Mouse (Mus musculus): Measurements from ENCODE around the gene Slc44a5. TPM values are rescaled to one million over a fixed set of nuclear protein-coding genes. Genes with fewer than 3 reads are reported as not detected.

Gene Slc44a5
- polyA plus RNA-seq, 1 experiment = not detected

DNA sequence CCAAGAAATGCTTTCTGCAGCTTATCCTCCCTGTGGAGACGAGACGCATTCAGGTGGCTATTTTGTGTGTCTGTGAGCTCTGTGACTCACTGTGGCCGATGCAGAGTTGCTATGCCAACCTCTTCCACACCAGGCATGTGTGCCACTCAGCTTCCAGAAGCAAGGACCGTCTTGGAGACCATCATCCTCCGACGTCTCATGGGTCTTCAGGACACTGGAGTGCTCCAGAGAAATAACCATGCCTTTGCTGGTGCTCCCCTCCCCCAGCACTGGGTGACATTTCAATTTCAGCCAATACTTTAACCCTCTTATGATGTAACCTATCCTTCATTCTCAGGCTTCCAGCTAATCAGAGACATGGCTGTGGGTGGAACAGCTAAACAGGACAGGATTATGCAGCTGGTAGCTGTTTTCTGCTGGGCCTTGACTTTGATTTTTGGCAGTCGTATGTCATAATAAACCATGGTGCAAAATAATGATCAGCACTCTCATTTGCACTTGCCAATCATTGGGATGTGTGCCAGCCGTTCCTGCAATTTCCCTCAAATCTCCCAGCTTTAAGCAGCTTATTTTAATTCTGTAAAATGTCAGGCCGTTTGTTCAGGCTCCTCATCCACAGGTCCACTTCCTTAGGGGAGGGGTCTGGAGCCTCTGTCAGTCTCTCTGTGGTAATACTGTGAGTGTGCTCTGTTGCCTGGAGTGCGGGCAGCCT is 198.8 kb downstream of the Slc44a5 start:
- no peak for TF ChIP-seq GATA1 (IDR thresholded peaks at IDR 0.05; ENCODE audit: low read length)

DNA sequence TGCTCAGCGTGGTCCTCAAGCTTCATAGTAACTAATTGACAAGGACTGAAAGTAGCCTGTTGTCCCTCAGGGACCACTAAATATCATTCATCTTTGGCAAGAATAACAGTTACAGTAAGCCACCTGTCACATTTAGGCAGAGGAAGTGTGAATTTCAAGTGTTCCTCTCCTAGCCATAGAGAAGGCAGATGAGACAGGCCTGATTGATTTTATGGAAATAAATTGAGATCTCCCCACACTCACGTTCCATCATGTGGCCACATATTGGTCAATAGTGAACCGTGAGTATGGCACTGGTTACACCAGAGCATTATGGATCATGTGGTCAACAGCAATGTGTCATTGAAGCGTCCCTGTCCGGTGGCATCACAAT is 199.3 kb downstream of the Slc44a5 start:
- no peak for TF ChIP-seq GATA1 (IDR thresholded peaks at IDR 0.05; ENCODE audit: low read length)

DNA sequence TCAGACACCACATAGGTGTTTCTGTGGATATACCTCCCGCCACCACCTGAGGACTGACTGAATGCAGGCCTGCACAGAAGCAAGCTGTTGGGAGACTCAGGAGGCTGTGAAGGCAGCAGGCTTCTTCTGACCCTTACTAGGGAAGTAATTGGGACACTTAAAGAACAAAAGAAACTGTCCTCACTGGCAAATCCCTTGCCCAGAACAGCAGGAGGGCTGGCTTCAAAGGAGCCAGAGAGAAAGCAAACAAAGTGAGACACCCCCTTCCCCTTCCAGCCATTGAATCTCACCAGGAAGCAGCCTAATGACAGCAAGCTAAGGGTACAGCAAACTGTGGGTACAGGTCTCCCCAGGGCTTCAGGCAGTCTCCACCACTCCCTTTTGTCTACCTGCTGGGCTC is 200.3 kb downstream of the Slc44a5 start:
- no peak for TF ChIP-seq GATA1 (IDR thresholded peaks at IDR 0.05; ENCODE audit: low read length)

DNA sequence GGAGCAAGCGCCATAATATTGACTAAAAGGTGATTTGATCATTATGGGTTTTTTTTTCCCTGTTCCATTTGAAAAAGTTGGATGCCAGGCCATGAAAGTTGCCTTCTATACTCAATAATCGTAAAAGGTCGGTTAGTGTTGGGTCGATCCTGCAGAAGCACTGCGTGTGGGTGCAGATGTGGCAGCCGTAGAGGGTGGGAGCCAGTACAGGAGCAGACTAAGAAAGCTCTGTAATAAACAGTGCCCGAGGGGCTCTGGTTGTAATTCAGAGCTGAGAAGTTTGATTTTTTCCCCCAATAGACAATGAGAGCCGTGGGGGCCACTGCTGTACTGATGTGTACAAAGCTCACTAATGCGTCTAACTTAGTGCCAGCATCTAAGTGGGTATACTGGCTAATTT is 200.8 kb downstream of the Slc44a5 start:
- no peak for TF ChIP-seq GATA1 (IDR thresholded peaks at IDR 0.05; ENCODE audit: low read length)

DNA sequence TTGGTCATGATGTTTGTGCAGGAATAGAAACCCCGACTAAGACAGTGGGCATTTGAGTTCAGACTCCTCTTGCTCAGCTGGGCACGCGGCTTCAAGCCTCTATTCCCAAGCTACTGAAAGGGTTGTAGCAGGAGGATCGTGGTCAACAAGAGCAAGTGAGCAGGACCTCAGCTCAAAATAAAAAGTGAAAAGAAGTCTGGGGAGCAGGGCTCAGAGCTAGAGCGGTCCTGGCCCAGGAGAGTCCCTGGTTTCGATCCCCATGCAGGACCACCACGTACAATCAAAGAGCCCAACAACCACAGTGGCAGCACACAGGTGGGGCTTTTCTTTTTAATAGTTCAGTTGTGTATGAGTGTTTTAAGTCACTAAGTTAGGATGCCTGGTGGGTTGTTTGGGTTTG is 201.5 kb downstream of the Slc44a5 start:
- TF ChIP-seq GATA1 (IDR thresholded peaks at IDR 0.05; ENCODE audit: low read length) = no peak

DNA sequence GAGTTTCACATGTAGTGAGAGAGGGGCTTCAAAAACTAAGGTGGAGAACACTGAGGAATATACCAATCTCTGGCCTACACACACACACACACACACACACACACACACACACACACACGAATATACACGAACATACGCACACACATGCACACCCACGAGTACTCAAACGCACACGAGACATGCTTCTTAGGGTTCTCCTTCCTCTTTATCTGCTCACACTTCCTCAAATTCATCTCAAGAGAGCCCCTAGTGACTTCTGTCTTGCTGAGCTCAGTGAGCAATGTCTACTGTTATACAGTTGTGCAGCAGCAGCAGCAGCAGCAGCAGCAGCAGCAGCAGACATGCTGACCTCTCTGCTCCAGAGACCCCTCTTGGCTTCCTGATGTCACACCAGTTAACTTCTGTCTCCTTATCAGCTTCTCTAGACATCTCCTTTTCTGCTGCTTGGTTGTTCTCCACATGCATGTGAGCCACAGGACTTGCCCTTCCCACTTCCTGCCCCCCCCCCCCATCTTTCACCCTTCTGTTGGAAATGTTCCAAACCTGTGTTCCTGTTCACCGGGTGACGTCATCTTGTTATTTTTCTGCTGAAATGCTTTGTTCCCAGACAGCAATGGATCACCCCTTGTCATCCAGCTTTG is 204.5 kb downstream of the Slc44a5 start:
- no peak for TF ChIP-seq GATA1 (IDR thresholded peaks at IDR 0.05; ENCODE audit: low read length)

DNA sequence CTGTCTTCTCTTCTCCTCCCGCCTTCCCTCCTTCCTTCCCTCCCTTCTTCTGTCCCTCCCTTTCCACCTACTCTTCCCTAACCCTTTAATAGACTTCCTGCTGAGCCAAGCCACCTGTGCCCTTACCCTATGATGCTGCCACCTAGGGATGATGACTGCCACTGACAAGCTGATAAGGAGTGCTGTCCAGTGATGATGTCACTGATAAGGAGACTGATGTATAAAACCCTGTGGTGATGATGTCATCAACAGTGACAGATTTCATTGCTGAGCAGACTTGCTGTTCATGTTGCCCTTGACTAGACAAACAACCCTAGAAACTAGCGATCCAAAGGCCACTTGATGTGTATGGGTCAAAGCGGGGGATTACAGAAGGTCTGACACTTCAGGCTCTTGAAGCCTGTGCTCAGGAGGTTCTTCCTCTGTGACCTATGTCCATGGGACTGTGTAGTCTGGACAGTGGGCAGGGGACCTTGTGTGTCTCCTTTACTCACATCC is 206.2 kb downstream of the Slc44a5 start:
- no peak for TF ChIP-seq GATA1 (IDR thresholded peaks at IDR 0.05; ENCODE audit: low read length)

DNA sequence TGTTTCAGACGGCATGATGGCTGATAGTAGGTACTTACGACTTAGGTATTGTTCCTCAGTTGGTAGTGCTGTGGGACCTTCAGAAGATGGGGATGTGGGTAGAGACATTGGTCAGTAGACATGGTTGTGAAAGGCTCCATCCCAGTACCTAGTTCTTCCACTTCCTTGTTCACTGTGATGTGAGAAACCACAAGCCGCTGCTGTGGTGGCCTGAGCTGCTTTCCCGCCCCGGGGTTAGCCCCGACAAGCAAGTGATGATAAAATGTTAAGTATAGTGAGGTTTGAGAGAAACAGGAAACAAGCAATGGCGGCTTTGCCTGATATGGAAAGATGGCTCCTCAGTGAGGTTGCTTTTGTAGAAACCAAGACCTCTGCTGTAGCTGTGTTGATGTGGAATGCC is 209.8 kb downstream of the Slc44a5 start:
- no peak for TF ChIP-seq GATA1 (IDR thresholded peaks at IDR 0.05; ENCODE audit: low read length)

DNA sequence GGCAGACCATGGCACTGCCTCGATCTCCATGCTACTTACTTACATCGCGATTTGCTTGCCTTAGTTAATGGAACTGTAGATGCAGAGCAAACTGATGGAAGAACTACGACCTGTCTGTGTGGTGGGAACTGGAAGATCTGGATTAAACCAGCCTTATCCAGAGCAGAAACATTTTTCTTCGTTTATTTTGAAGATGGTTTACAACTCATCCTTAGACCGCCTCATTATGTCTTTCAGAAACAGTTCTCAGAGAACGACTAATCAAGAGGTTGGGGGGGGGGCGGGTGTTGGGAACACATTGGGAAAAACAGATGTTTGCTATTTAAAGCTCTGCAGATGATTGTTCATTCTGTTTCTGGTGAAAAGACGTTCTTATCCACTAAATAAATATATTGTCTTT is 210.7 kb downstream of the Slc44a5 start:
- no peak for TF ChIP-seq GATA1 (IDR thresholded peaks at IDR 0.05; ENCODE audit: low read length)

DNA sequence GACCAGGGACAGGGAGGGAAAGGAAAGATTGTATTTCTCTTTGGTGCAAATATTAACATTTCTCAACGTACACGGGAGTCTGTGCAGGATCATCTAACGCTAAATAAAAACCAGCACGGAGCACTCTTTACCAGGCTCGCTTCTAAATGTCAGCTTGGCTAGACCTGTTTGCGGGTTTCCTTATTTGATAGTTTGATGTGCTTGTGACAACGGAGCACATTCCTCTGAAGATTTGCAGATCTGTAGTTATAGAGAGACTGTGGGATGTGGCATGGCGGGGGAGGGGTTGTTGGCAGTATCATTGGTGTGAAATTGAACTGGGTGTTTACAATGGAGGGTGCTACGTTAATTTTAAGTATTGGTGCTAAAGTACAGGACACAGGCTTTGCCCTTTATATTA is 215.4 kb downstream of the Slc44a5 start:
- TF ChIP-seq GATA1 (IDR thresholded peaks at IDR 0.05; ENCODE audit: low read length) = no peak

DNA sequence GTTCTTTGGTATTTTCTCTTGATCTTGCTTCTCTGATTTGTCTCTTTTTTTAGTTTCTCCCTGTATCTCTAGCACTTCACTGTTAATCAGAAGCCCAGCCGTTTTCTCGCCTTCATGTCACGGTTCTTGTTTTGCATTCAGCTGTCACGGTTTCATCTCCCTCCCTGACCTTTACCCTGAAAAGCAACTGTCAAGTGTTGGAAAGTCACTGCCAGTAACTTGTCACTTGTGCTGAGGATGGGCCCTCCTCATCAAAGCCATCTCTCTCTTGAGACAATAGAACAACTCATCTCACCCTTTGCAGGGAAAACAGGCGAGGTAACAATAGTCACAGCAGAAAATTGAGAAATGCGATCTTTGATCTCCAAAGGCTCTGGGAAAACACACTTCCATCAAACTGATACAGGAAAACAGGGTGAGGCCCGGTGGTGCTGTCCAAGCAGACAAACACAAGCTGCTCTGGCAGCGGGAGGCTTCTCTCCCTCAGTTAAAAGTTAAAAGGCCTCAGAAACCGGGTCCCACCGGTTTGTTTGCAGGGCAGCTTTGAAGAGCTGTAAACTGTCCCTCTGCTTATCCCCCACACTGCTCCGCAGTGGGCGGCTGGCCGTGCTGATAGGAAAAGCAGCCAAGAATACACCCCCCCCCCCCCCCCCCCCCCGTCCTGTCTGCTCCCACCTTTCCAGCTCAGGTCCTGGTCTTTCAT is 219.2 kb downstream of the Slc44a5 start:
- no peak for TF ChIP-seq GATA1 (IDR thresholded peaks at IDR 0.05; ENCODE audit: low read length)

DNA sequence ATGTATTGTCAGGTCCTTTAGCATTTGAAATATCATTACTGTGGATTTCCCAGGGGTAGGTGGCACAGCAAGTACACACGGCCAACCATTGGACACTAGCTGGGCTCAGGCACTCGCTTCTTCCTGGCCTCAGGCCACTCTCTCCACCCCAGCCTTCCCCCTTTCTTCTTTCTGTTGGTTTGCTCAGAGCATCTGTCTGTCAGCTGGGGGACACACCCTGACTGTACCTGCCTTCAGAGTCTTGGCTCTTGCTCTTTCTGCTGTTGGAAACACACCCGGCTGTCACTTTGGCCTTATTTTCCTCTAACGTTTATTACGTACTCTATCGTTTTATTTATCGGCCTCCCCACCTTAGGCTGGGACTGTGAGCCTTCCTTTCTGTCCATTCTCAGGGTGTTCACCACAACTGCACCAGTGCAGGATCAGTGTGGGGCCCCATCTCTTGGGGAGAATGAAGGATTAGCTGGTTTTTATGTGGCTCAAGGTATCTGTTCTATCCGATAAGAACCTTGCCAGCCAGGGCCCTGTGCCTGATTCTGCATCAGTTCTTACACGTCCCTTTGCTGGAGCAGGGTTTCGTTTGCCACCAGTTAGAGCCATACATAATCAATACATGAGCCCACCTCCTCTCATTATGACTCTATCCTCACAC is 220.1 kb downstream of the Slc44a5 start:
- TF ChIP-seq GATA1 (IDR thresholded peaks at IDR 0.05; ENCODE audit: low read length) = no peak

DNA sequence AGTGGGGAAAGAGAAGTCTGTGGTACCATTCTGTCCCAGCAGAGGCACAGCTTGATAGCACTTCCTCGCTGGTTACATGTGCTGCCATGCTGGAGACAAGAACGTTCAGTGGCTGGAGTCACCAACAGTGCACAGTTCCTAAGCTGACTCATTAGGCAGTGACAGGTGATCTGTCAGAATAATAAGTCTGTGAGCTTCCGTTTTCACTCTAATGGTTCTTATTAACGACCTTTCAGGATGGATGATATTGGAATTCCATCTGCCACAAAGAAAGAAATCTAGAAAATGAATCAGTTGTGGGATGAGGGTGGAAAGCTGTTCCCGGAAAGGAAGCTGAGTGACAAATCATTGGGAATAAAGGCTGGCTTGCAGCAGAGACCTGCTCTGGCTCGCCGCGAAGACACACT is 227.2 kb downstream of the Slc44a5 start:
- TF ChIP-seq GATA1 (IDR thresholded peaks at IDR 0.05; ENCODE audit: low read length) = no peak

DNA sequence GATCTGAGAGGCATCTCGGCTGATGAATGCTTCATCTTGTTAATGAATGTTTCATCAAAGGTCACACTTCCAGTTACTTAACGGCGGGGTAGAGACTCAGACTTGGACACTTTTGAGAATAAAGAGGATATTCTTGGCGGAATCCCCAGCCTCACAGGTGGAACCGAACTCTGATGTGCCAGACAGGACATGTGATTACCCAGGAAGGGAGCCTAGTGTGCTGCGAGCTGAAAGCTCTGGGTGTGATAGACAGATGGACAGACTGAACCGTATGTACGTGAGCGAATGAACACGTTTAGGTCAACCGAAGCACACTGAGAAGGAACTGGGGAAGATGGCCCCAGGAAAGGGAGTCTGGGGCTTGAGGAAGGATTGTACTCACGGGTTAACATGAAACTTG is 228.6 kb downstream of the Slc44a5 start:
- no peak for TF ChIP-seq GATA1 (IDR thresholded peaks at IDR 0.05; ENCODE audit: low read length)

DNA sequence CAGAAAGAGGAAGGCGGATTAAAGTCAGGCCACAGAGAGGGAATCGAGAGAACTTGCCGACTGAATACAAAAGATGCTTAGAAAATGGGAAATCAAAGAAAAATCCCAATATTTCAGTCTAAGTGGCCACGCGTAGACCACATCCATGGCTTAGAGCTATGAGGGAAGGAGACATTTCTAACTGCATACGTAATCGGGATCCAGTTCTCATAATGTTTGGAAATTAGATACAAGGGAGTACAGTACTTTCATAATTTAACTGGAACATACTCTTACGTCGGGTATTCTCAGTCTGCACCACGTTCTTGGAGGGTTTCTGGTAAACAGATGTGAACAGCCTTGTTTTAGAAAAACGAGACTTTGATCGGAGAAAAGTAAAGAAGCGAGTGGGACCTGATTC is 229.1 kb downstream of the Slc44a5 start:
- no peak for TF ChIP-seq GATA1 (IDR thresholded peaks at IDR 0.05; ENCODE audit: low read length)

DNA sequence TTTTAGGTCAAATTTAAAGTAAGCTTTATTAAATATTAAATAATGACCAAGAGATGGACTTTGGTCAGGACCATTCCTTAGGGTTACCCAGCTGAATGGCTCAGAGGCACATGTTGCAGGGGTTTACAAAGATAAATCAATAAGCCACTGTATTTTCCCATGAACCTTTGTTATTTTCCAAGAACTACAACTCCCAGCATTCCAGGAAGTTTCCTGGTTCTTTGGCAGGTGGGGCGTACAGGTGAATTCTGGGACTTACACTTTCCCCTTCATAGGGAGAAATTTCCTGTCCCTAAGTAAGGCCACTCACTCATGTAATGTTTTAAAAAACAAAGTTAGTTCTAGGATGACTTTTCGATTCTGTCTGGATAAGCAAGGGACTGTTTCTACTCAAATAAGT is 235.2 kb downstream of the Slc44a5 start:
- TF ChIP-seq GATA1 (IDR thresholded peaks at IDR 0.05; ENCODE audit: low read length) = no peak

All from G1E-ER4 (cell line).